In the genomic region with DNA sequence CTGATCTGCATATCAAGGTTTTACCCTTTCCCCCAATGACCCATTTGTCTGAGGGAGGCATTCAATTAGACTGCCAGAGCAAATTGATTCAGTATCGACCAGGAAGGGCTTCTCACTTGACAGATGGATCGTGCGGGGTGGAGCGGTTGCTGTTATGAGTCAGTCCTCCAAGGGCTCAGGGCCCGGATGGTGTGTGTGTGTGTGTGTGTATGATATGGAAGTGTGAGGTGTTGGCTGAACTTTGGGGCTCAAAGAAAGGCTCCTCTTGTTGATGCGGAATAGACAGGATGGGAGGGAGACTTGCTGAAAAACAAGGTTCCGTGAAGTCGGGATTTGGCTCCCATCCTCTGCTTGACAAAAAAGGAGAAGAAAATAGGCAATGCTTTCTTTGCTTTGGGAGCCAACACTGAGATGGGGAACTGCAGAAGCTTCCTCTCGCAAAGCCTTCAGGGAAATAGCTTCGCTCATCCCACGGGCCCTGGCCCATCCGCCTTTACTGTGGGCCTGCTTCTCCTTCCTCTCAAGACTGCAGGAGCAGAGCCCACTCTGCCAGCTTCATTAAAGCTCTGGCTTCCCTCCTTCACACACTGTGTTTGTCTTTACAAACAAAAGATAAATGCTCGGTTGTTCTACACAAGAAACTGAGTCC, we compare ENCODE assay signal across 16 mouse cellular contexts. TPM values are rescaled to one million over a fixed set of nuclear protein-coding genes. Genes with fewer than 3 reads are reported as not detected.
DNase-seq lines count a peak whose midpoint lies in the region; ATAC-seq and TF ChIP-seq lines count a peak whose summit lies in the region.
"Had no signal": no experiment of that assay in that cellular context is flagged by ENCODE, and none has a peak within 500 bp of the region (broad histone marks: within the 10 kb centered on the region; RNA-seq: fewer than 3 reads in every experiment).

No protein-coding gene starts in this region.

- intact Hi-C loops in left cerebral cortex, adult 2 months (cut with DNase I): no loop called here
- intact Hi-C loops in left cerebral cortex, postnatal 4 days (cut with DNase I): no loop called here

- TF ChIP-seq CTCF in left cerebral cortex, adult 2 months (IDR thresholded peaks at IDR 0.05): no peak

- H3K4me2 ChIP-seq in forebrain, embryonic 13.5 days: no peak overlapping the region
- no peak overlapping the region for H3K4me2 ChIP-seq in forebrain, embryonic 12.5 days
- no peak overlapping the region for H3K4me2 ChIP-seq in hindbrain, embryonic 13.5 days
- H3K4me2 ChIP-seq in midbrain, embryonic 14.5 days (ENCODE audit: low read length): no peak overlapping the region
- H3K4me2 ChIP-seq: heart, embryonic 15.5 days had no signal

- no peaks in the 10 kb centered on the region for H3K9me3 ChIP-seq in forebrain, embryonic 13.5 days (replicated peaks)
- no peaks in the 10 kb centered on the region for H3K9me3 ChIP-seq in forebrain, embryonic 12.5 days
- H3K9me3 ChIP-seq in hindbrain, embryonic 13.5 days: no peaks in the 10 kb centered on the region
- no peaks in the 10 kb centered on the region for H3K9me3 ChIP-seq in midbrain, embryonic 14.5 days (ENCODE audit: control insufficient read depth, low read length)
- H3K9me3 ChIP-seq: heart, embryonic 15.5 days had no signal

- H3K27ac ChIP-seq in forebrain, embryonic 13.5 days: no peak overlapping the region
- no peak overlapping the region for H3K27ac ChIP-seq in forebrain, embryonic 12.5 days
- peak overlapping the region; percentile 42 for H3K27ac ChIP-seq in left cerebral cortex, adult 2 months
- H3K27ac ChIP-seq in hindbrain, embryonic 13.5 days: 0 out of 2 replicates have a peak overlapping the region, but pooled peaks have one; percentile 23
- H3K27ac ChIP-seq in midbrain, embryonic 14.5 days (replicated peaks; ENCODE audit: low read depth, low read length): peak overlapping the region; percentile 14; the same call in 1 of the 2 replicates
- H3K27ac ChIP-seq: heart, embryonic 15.5 days; kidney, postnatal 0 days; macrophage had no signal

- no peak overlapping the region for H3K9ac ChIP-seq in forebrain, embryonic 13.5 days
- no peak overlapping the region for H3K9ac ChIP-seq in forebrain, embryonic 12.5 days
- no peak overlapping the region for H3K9ac ChIP-seq in hindbrain, embryonic 13.5 days
- no peak overlapping the region for H3K9ac ChIP-seq in midbrain, embryonic 14.5 days (replicated peaks; ENCODE audit: low read length)
- H3K9ac ChIP-seq: heart, embryonic 15.5 days had no signal

- no peak overlapping the region for H3K4me3 ChIP-seq in forebrain, embryonic 13.5 days
- H3K4me3 ChIP-seq in forebrain, embryonic 12.5 days (replicated peaks): no peak overlapping the region
- no peak overlapping the region for H3K4me3 ChIP-seq in left cerebral cortex, adult 2 months
- no peak overlapping the region for H3K4me3 ChIP-seq in hindbrain, embryonic 13.5 days
- H3K4me3 ChIP-seq in midbrain, embryonic 14.5 days (replicated peaks; ENCODE audit: low read depth, low read length): no peak overlapping the region
- H3K4me3 ChIP-seq: heart, embryonic 15.5 days had no signal

- peak; percentile 65; the same call in 1 of the 2 replicates for ATAC-seq in forebrain, embryonic 13.5 days
- ATAC-seq in forebrain, embryonic 12.5 days (ENCODE audit: low FRiP score): no peak
- peak; percentile 62; the same call in 1 of the 2 replicates for ATAC-seq in hindbrain, embryonic 13.5 days (ENCODE audit: low FRiP score)
- no peak for ATAC-seq in midbrain, embryonic 14.5 days (ENCODE audit: low FRiP score, low TSS enrichment)
- ATAC-seq: inflammation-experienced regulatory T-cells, adult 6 months had no signal

- 72% methylated on average over 13 of the region's 13 CpGs for WGBS in forebrain, embryonic 13.5 days
- WGBS in forebrain, embryonic 12.5 days: 76% methylated on average over 13 of the region's 13 CpGs
- 67% methylated on average over 13 of the region's 13 CpGs for WGBS in hindbrain, embryonic 13.5 days
- 70% methylated on average over 13 of the region's 13 CpGs for WGBS in midbrain, embryonic 14.5 days

- peak; percentile 20 to 30 for DNase-seq in left cerebral cortex, adult 2 months (ENCODE audit: extremely low spot score in 1 of 2, low spot score in 2 of 2)
- DNase-seq in left cerebral cortex, postnatal 4 days: no peak
- peak; percentile 54 for DNase-seq in midbrain, embryonic 14.5 days
- no peak for DNase-seq in ovary, postnatal 10 days (ENCODE audit: low spot score)
- no peak for DNase-seq in urinary bladder, adult 2 months (ENCODE audit: low spot score)
- DNase-seq: adrenal gland, adult 8-10 months; gastrocnemius, postnatal 36 days; lung, adult 18-20 months; thymus, postnatal 25 days had no signal

- no peaks in the 10 kb centered on the region for H3K36me3 ChIP-seq in forebrain, embryonic 13.5 days (ENCODE audit: poor library complexity, severe bottlenecking)
- H3K36me3 ChIP-seq in forebrain, embryonic 12.5 days (replicated peaks): no peaks in the 10 kb centered on the region
- H3K36me3 ChIP-seq in hindbrain, embryonic 13.5 days: no peaks in the 10 kb centered on the region
- H3K36me3 ChIP-seq in midbrain, embryonic 14.5 days (ENCODE audit: control insufficient read depth, insufficient read depth, low read length): no peaks in the 10 kb centered on the region
- H3K36me3 ChIP-seq: heart, embryonic 15.5 days had no signal

- peaks cover 7% of the 10 kb centered on the region; the same call in 1 of the 2 replicates for H3K4me1 ChIP-seq in forebrain, embryonic 13.5 days
- 0 out of 2 replicates have a peak, but pooled peaks cover 3% of the 10 kb centered on the region for H3K4me1 ChIP-seq in forebrain, embryonic 12.5 days
- peaks cover 10% of the 10 kb centered on the region for H3K4me1 ChIP-seq in hindbrain, embryonic 13.5 days (replicated peaks)
- 0 out of 2 replicates have a peak, but pooled peaks cover 3% of the 10 kb centered on the region for H3K4me1 ChIP-seq in midbrain, embryonic 14.5 days (ENCODE audit: control insufficient read depth, insufficient read depth, low read length)

- H3K27me3 ChIP-seq in forebrain, embryonic 13.5 days: no peaks in the 10 kb centered on the region
- peaks cover 4% of the 10 kb centered on the region; the same call in 1 of the 2 replicates for H3K27me3 ChIP-seq in forebrain, embryonic 12.5 days
- 0 out of 2 replicates have a peak, but pooled peaks cover 5% of the 10 kb centered on the region for H3K27me3 ChIP-seq in hindbrain, embryonic 13.5 days
- no peaks in the 10 kb centered on the region for H3K27me3 ChIP-seq in midbrain, embryonic 14.5 days (ENCODE audit: control insufficient read depth, insufficient read depth, low read length)

RNA-seq across cellular contexts. Expression of a gene that starts 34.0 kb away (rescaled TPM):
- 62.1 and 81.3 TPM in 2 replicates for polyA plus RNA-seq in forebrain, embryonic 13.5 days (2015; fragmentation: Nextera tagmentation; extraction: Ambion mirVana)
- polyA plus RNA-seq in forebrain, embryonic 12.5 days (2016; fragmentation: Nextera tagmentation; extraction: Ambion mirVana): 36.6 and 36.9 TPM in 2 replicates
- total RNA-seq in left cerebral cortex, adult 2 months (2021): 10 to 100 TPM; 65.7 to 88.8 TPM
- 10 to 100 TPM; 43.0 to 47.7 TPM for total RNA-seq in left cerebral cortex, postnatal 4 days (2021)
- polyA plus RNA-seq in hindbrain, embryonic 13.5 days (2015; fragmentation: Nextera tagmentation; extraction: Ambion mirVana): 47.2 and 61.1 TPM in 2 replicates
- 59.5 and 75.6 TPM in 2 replicates for polyA plus RNA-seq in midbrain, embryonic 14.5 days (2014; fragmentation: Nextera tagmentation; extraction: Ambion mirVana)
- 5.7 and 6.2 TPM in 2 replicates for polyA plus RNA-seq in urinary bladder, adult 2 months (2012; rRNA removed)

Comparison
In these comparisons a context has a peak if more than half of its experiments do, and no peak if none do; other contexts are left out.
1. ATAC-seq: peak in forebrain, embryonic 13.5 days (single experiment) and hindbrain, embryonic 13.5 days (single experiment); none in forebrain, embryonic 12.5 days (single experiment) and midbrain, embryonic 14.5 days (single experiment).
2. DNase-seq: peak in left cerebral cortex, adult 2 months (2 of 2) and midbrain, embryonic 14.5 days (single experiment); none in left cerebral cortex, postnatal 4 days (single experiment), ovary, postnatal 10 days (single experiment) and urinary bladder, adult 2 months (single experiment).
3. H3K27ac ChIP-seq: peak in left cerebral cortex, adult 2 months (single experiment), hindbrain, embryonic 13.5 days (single experiment) and midbrain, embryonic 14.5 days (single experiment); none in forebrain, embryonic 13.5 days (single experiment) and forebrain, embryonic 12.5 days (single experiment).